Mouse (Mus musculus) midbrain, embryonic 13.5 days (tissue): Measurements from ENCODE around the gene Gfi1. TPM values are rescaled to one million over a fixed set of nuclear protein-coding genes. Genes with fewer than 3 reads are reported as not detected.
A peak's percentile ranks its signal among the peaks of the same experiment; 100 is the strongest.

Source experiments
- ATAC-seq: fragments of 200-750 bp; cut with Nextera tagmentation; 2 replicates; pipeline ENCODE4 v1.8.0; 2017; ENCODE audit warnings: mild to moderate bottlenecking, moderate TSS enrichment, moderate library complexity
- H3K27ac ChIP-seq: fragments of 300-500 bp; sonication (generic); 2 replicates; pipeline ENCODE4 v1.5.1; 2015; ENCODE audit warnings: inconsistent platforms, mild to moderate bottlenecking, moderate library complexity
- H3K27me3 ChIP-seq: fragments of 300-500 bp; sonication (generic); 2 replicates; pipeline ENCODE4 v1.6.1; 2015; ENCODE audit warnings: mild to moderate bottlenecking, inconsistent platforms
- H3K36me3 ChIP-seq: fragments of 300-500 bp; sonication (generic); 2 replicates; pipeline ENCODE4 v1.6.1; 2015; ENCODE audit warnings: mild to moderate bottlenecking, inconsistent platforms
- H3K4me1 ChIP-seq: fragments of 300-500 bp; sonication (generic); replicated peaks from 2 replicates; pipeline ENCODE4 v1.6.1; 2015; ENCODE audit warnings: inconsistent platforms
- H3K4me2 ChIP-seq: fragments of 300-500 bp; sonication (generic); replicated peaks from 2 replicates; pipeline ENCODE4 v1.6.1; 2015; ENCODE audit warnings: moderate library complexity, mild to moderate bottlenecking, inconsistent platforms
- H3K4me3 ChIP-seq: fragments of 300-500 bp; sonication (generic); replicated peaks from 2 replicates; pipeline ENCODE4 v1.5.1; 2015; ENCODE audit warnings: mild to moderate bottlenecking, inconsistent platforms
- H3K9ac ChIP-seq: fragments of 300-500 bp; sonication (generic); replicated peaks from 2 replicates; pipeline ENCODE4 v1.6.1; 2015; ENCODE audit warnings: mild to moderate bottlenecking, inconsistent platforms
- H3K9me3 ChIP-seq: fragments of 300-500 bp; sonication (generic); 2 replicates; pipeline ENCODE4 v1.6.1; 2016; ENCODE audit warnings: mild to moderate bottlenecking, inconsistent platforms
- WGBS: fragments of 180-500 bp; shearing (Covaris S2); methylation state at CpG from one replicate; pipeline ENCODE4 v1.1.7; 2015; 5-methylcytosine and 5-hydroxymethylcytosine counted together
- polyA plus RNA-seq: library from polyadenylated mRNA; unstranded; fragments of >200 nt; fragmentation: Nextera tagmentation; extraction: Ambion mirVana; gene quantifications from 2 replicates; pipeline ENCODE4 v1.2.1, GENCODE M21; 2015

The Gfi1 gene
- polyA plus RNA-seq, 1 experiment from 2014 or later, result not detected

DNA sequence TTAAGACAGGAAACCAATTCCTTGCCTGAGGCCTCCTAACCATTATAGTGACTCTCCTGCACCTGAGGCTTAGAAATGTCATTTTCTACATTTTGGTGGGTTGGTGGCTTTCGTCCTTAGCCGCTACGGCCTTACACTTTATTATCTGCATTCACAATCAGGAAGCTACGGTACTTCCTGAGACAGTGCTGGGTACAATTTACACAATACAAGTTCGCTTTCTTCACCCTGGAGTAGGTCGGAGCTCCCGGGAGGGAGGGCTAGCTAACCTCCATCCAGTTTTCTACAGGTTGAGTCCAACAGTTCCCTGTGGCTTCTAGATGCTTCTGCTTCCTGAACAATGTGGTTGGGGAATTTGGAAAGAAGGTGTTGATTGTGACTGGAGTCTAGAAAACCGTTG is 26.9 kb downstream of the Gfi1 start:
- 88% methylated on average over 8 of the region's 8 CpGs for WGBS
- Histone ChIP-seq H3K9ac (no peak overlapping the region), H3K4me1 (no peaks in the 10 kb centered on the region), H3K27ac (no peak overlapping the region), H3K4me3 (no peak overlapping the region), H3K36me3 (no peaks in the 10 kb centered on the region), H3K4me2 (no peak overlapping the region), H3K9me3 (no peaks in the 10 kb centered on the region), H3K27me3 (no peaks in the 10 kb centered on the region)
- ATAC-seq, result no peak

DNA sequence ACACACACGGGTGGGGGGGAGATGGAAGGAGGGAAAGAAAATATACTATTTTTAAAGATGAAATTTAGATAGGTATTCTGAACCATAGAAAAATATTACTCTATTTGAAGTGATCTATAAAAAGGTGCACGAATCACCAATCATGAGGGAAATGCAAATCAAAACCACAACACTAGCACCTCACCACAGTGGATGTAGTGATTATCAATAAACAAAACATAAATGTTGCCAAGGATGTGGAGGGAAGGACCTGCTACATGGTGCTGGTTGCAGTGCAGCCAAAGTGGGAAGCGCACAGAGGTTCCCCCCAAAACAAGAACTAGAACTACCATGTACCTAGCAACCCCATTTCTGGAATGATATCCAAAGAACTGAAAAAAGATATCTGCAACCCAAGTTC is 30.8 kb downstream of the Gfi1 start:
- no peak for ATAC-seq
- Histone ChIP-seq H3K27me3 (0 out of 2 replicates have a peak, but pooled peaks cover 5% of the 10 kb centered on the region), H3K9me3 (no peaks in the 10 kb centered on the region), H3K4me2 (no peak overlapping the region), H3K9ac (no peak overlapping the region), H3K4me3 (no peak overlapping the region), H3K4me1 (no peaks in the 10 kb centered on the region), H3K27ac (no peak overlapping the region), H3K36me3 (no peaks in the 10 kb centered on the region)
- 71% methylated on average over 3 of the region's 3 CpGs for WGBS

DNA sequence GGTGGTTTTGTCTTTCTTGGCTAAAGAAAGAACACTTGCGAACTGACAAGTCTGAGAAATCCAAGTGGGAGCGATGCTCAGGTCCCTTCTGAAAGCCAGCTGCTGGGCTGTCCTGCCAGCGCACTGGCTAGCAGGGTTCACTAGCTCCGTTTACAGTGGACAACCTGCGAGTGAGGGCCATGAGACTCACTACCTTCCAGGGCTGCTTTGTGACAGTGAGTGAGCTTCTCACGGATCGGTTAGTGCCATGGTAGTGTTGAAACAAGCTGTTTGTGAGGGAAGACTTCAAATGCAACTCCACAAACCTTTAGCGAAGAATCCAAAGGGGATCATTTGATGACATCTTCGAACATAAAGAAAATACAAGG is 37.4 kb downstream of the Gfi1 start:
- H3K27me3 ChIP-seq, result peaks cover 21% of the 10 kb centered on the region; the same call in 1 of the 2 replicates
- WGBS, result 24% methylated on average over 9 of the region's 9 CpGs
- no peaks in the 10 kb centered on the region for H3K36me3 ChIP-seq
- peaks cover 9% of the 10 kb centered on the region for H3K4me1 ChIP-seq
- no peak overlapping the region for H3K27ac ChIP-seq
- peak overlapping the region; percentile 48 for H3K4me3 ChIP-seq
- peak overlapping the region; percentile 73 for H3K4me2 ChIP-seq
- peak overlapping the region; percentile 68 for H3K9ac ChIP-seq
- peak; percentile 74 for ATAC-seq
- no peaks in the 10 kb centered on the region for H3K9me3 ChIP-seq

DNA sequence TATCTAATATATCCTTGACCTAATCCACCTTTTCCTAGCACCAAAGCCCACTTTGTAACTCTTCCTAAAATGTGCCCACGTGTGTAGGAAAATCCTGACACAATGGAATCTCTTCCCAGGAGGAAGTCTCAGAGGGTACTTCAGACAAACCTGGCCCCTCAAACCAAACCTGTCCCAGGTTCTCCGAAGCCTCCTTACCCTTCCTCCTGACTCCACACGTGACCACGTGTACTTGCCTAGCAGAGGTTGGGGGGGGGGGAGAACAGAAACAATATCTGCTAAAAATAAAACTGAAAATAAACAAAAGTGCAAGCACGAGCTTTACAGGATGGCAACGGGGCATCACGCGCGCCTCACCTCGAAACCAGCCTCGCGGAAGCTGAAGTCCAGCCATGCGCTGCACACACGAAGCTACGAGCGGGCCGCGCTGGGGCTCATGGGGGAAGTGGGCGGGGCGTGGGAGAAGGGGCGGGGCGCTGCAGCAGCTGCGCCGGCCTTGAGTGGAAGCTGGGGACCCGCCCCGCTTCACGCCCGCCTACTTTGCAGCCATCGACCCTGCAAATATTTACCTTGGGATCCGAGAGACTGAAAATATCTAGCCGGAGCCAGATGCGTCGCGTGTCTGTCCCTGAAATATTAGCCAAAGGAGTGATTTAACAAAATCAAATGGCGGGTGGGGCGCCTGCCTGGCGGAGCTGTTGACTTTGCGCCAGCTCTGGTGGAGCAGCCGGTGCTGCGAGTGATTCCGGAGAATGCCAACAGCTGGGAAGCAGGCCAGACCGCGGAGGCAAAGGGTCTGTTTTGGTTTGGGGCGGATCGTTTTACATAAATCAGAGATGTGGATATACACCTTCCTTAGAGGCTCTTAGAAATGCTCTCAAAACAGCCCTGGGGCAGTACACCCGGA is 38.0 kb downstream of the Gfi1 start:
- Histone ChIP-seq H3K36me3 (no peaks in the 10 kb centered on the region), H3K4me3 (peak overlapping the region; percentile 48), H3K9me3 (no peaks in the 10 kb centered on the region), H3K9ac (peak overlapping the region; percentile 68), H3K4me2 (peak overlapping the region; percentile 73), H3K27me3 (peaks cover 21% of the 10 kb centered on the region; the same call in 1 of the 2 replicates), H3K27ac (no peak overlapping the region; the same call in 1 of the 2 replicates), H3K4me1 (peaks cover 9% of the 10 kb centered on the region)
- ATAC-seq, result peak; percentile 95
- 14% methylated on average over 46 of the region's 46 CpGs for WGBS

DNA sequence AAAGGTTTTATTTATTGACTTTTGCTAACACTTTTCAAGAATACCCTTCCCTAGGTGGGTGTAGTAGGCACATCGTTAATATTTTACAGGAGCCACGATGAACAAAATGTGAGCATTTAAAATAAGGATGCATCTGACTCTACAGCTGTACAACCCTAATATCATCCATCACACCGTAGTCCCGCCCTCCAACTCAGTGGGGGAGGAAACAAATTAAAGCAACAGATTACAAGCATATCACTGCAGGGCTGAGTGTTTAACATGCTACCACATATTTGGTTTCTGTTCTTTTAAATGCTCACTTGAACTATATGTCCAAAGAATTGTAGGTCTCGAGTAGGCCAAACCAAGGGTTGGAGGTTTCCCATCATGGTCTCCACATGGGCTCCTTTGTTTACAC is 38.7 kb downstream of the Gfi1 start:
- no peak overlapping the region for H3K4me2 ChIP-seq
- peaks cover 9% of the 10 kb centered on the region for H3K4me1 ChIP-seq
- H3K9me3 ChIP-seq, result no peaks in the 10 kb centered on the region
- H3K27ac ChIP-seq, result no peak overlapping the region
- no peak overlapping the region for H3K9ac ChIP-seq
- H3K27me3 ChIP-seq, result peaks cover 21% of the 10 kb centered on the region; the same call in 1 of the 2 replicates
- no peak overlapping the region for H3K4me3 ChIP-seq
- ATAC-seq, result no peak
- H3K36me3 ChIP-seq, result no peaks in the 10 kb centered on the region
- WGBS, result 95% methylated on average over 5 of the region's 5 CpGs

DNA sequence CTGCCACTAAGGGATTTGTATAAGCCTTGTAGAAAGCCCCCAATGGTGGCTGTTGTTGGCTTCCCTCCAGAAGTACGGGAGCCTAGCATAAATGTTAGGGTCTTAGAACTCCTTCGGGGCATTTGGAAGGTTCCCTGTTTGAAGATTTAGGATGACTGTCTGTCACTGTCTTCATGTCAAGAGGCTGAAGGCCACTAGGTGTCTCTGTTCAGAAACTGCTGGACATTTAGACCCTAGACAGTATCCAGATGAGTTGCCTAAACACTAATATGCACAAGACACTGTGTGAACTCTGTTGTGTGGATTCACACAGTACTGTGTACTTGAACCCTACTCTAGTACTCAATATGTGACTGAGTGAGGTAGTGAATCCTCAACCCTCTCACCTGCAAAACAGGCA is 41.5 kb downstream of the Gfi1 start:
- Histone ChIP-seq H3K9me3 (no peaks in the 10 kb centered on the region), H3K36me3 (no peaks in the 10 kb centered on the region), H3K9ac (no peak overlapping the region), H3K4me2 (no peak overlapping the region), H3K4me1 (peaks cover 9% of the 10 kb centered on the region), H3K27ac (no peak overlapping the region), H3K4me3 (no peak overlapping the region), H3K27me3 (peaks cover 9% of the 10 kb centered on the region; the same call in 1 of the 2 replicates)
- WGBS, result 81% methylated on average over 2 of the region's 2 CpGs
- no peak for ATAC-seq

DNA sequence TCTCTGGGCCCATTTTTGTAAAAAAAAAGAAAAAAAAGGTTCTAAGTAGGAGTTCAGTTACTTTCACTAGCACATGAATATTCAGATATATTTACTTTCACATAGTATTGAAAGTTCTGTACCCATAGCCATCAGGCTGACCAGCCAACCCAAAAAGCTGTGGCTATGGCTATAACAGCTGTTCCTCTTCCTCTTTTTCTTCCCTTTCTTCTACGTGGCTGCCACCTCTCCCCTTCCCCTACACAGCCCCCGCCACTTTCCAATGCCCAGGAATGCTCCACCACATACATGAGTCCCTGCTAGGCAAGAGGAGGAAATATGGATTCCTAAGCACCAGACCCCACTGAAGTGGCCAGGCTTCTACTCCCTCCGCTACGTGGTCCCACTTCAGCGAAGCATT is 44.5 kb downstream of the Gfi1 start:
- Histone ChIP-seq H3K4me1 (no peaks in the 10 kb centered on the region), H3K4me3 (no peak overlapping the region), H3K27me3 (no peaks in the 10 kb centered on the region), H3K9ac (no peak overlapping the region), H3K4me2 (no peak overlapping the region), H3K36me3 (no peaks in the 10 kb centered on the region), H3K27ac (no peak overlapping the region), H3K9me3 (no peaks in the 10 kb centered on the region)
- ATAC-seq, result no peak
- 93% methylated on average over 5 of the region's 5 CpGs for WGBS

DNA sequence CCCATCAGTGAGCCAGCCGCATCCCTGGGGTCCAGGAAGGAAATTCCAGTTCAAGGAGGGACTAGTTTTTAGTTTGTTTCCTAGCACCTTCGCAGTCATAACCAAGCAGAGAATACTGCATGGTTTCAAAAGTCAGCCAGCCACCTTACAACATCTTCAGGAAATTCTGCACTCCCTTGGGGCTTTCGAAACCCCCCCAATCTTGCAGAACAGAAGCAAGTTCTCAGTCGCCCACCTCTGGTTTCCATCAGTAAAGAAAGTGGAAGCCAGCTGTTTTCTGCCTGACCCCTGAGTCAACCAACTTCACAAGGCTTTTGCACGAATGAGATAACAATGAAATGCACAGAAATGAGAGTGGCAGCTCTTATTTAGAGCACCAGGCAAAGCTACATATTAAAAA is 47.4 kb downstream of the Gfi1 start:
- 71% methylated on average over 5 of the region's 5 CpGs for WGBS
- Histone ChIP-seq H3K4me1 (no peaks in the 10 kb centered on the region), H3K9ac (no peak overlapping the region), H3K27ac (no peak overlapping the region), H3K4me3 (no peak overlapping the region), H3K27me3 (no peaks in the 10 kb centered on the region), H3K9me3 (no peaks in the 10 kb centered on the region), H3K36me3 (no peaks in the 10 kb centered on the region), H3K4me2 (no peak overlapping the region)
- no peak for ATAC-seq

Other genes with a start within 250 kb of the Gfi1 start
- gene Gm42669, start 218.4 kb downstream of the Gfi1 start, polyA plus RNA-seq, result 0.30 and 0.39 TPM in 2 replicates
- gene 1700028K03Rik, start 191.3 kb downstream of the Gfi1 start, polyA plus RNA-seq, result 0.30 and 0.45 TPM in 2 replicates
- gene Rpap2, start 128.7 kb downstream of the Gfi1 start, polyA plus RNA-seq, result 21.9 and 23.6 TPM in 2 replicates
- 32.6 and 42.3 TPM in 2 replicates for gene Glmn, start 128.1 kb downstream of the Gfi1 start, polyA plus RNA-seq
- 0.12 TPM in 1 of 2 replicates, not detected in the other for gene Ube2d2b, start 104.1 kb upstream of the Gfi1 start, polyA plus RNA-seq
- 40.8 and 44.3 TPM in 2 replicates for gene Evi5, start 149.1 kb upstream of the Gfi1 start, polyA plus RNA-seq
- gene Rpl5, start 174.5 kb upstream of the Gfi1 start, polyA plus RNA-seq, result 68.4 and 73.7 TPM in 2 replicates